Mouse (Mus musculus) liver, embryonic 13.5 days (tissue): ENCODE measurements around the gene Rad51b. TPM values are rescaled to one million over a fixed set of nuclear protein-coding genes. Genes with fewer than 3 reads are reported as not detected.

Source experiments
- ATAC-seq: fragments of 200-750 bp; cut with Nextera tagmentation; 2 replicates; pipeline ENCODE4 v1.8.0; 2017; ENCODE audit warnings: low read depth, mild to moderate bottlenecking, moderate number of reproducible peaks, moderate library complexity
- DNase-seq: peaks from one replicate; pipeline ENCODE4 v3.0.0; 2022
- H3K27ac ChIP-seq: fragments of 300-500 bp; sonication (generic); 2 replicates; pipeline ENCODE4 v1.5.1; 2015; ENCODE audit warnings: moderate library complexity, mild to moderate bottlenecking, inconsistent platforms
- H3K27me3 ChIP-seq: fragments of 300-500 bp; sonication (generic); 2 replicates; pipeline ENCODE4 v1.6.1; 2015; ENCODE audit warnings: mild to moderate bottlenecking, inconsistent platforms
- H3K36me3 ChIP-seq: fragments of 300-500 bp; sonication (generic); 2 replicates; pipeline ENCODE4 v1.6.1; 2015; ENCODE audit warnings: mild to moderate bottlenecking, inconsistent platforms
- H3K4me1 ChIP-seq: fragments of 300-500 bp; sonication (generic); replicated peaks from 2 replicates; pipeline ENCODE4 v1.6.1; 2015; ENCODE audit warnings: inconsistent platforms
- H3K4me2 ChIP-seq: fragments of 300-500 bp; sonication (generic); 2 replicates; pipeline ENCODE4 v1.6.1; 2015; ENCODE audit warnings: inconsistent platforms, mild to moderate bottlenecking, moderate library complexity
- H3K4me3 ChIP-seq: fragments of 300-500 bp; sonication (generic); replicated peaks from 2 replicates; pipeline ENCODE4 v1.5.1; 2015; ENCODE audit warnings: mild to moderate bottlenecking, inconsistent platforms
- H3K9ac ChIP-seq: fragments of 300-500 bp; sonication (generic); 2 replicates; pipeline ENCODE4 v1.6.1; 2015; ENCODE audit warnings: mild to moderate bottlenecking, inconsistent platforms
- H3K9me3 ChIP-seq: fragments of 300-500 bp; sonication (generic); replicated peaks from 2 replicates; pipeline ENCODE4 v1.6.1; 2016; ENCODE audit warnings: inconsistent platforms
- WGBS: fragments of 180-500 bp; shearing (Covaris S2); methylation state at CpG from one replicate; pipeline ENCODE4 v1.1.7; 2015; ENCODE audit not compliant: insufficient replicate concordance; 5-methylcytosine and 5-hydroxymethylcytosine counted together
- polyA plus RNA-seq: library from polyadenylated mRNA; unstranded; fragments of >200 nt; fragmentation: Nextera tagmentation; extraction: Ambion mirVana; gene quantifications from 2 replicates; pipeline ENCODE4 v1.2.1, GENCODE M21; 2015

Gene Rad51b
- polyA plus RNA-seq, 1 experiment from 2014 or later, result 5.5 TPM

DNA sequence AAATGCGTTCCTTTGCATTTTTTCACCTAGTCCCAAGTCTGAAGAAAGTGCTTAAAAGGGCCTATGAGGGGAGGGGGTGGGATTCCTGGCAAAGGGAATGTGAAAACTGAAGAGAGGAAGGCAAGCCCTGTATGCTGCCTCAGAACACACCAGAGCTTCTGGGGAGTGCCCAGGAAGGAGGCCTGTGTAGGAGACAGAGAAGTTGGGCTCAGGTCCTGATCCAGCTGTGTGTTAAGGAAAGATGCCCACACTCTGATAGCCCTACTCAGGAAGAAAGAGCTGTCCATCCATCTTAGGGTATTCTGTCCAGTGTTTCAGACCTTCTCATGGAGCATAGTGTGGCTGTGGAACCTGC, 422.7 kb downstream of the Rad51b start:
- DNase-seq, result no peak
- WGBS, result 73% methylated on average over 1 of the region's 1 CpGs
- H3K27ac ChIP-seq, result no peak overlapping the region
- 0 out of 2 replicates have a peak, but pooled peaks cover 7% of the 10 kb centered on the region for H3K4me1 ChIP-seq
- no peaks in the 10 kb centered on the region for H3K27me3 ChIP-seq
- no peak overlapping the region for H3K4me2 ChIP-seq
- H3K4me3 ChIP-seq, result no peak overlapping the region
- no peak for ATAC-seq
- no peaks in the 10 kb centered on the region for H3K9me3 ChIP-seq
- H3K9ac ChIP-seq, result no peak overlapping the region
- no peaks in the 10 kb centered on the region for H3K36me3 ChIP-seq

DNA sequence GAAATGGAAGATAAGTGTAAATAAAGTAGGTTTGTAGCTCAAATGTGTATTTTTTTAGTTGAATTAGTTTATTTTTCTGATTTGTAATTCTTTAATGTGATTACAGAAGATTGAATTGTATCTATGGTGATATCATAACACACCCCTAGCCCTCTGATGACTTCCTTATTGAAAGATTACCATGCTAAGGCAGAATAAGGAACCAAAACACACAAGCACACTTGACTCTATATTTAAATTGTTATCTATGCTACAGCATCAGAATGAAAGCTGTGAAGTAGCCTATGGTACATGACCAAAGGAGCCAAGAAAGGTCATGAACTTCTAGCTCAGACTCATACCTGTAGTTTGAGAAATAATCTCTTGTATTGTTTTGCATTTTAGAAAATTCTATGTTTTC, 427.8 kb downstream of the Rad51b start:
- no peak overlapping the region for H3K9ac ChIP-seq
- no peaks in the 10 kb centered on the region for H3K4me1 ChIP-seq
- H3K4me3 ChIP-seq, result no peak overlapping the region
- no peak overlapping the region for H3K4me2 ChIP-seq
- H3K27ac ChIP-seq, result no peak overlapping the region
- ATAC-seq (no peak), DNase-seq (no peak)
- no peaks in the 10 kb centered on the region for H3K36me3 ChIP-seq
- H3K27me3 ChIP-seq, result no peaks in the 10 kb centered on the region
- H3K9me3 ChIP-seq, result 0 out of 2 replicates have a peak, but pooled peaks cover 7% of the 10 kb centered on the region

DNA sequence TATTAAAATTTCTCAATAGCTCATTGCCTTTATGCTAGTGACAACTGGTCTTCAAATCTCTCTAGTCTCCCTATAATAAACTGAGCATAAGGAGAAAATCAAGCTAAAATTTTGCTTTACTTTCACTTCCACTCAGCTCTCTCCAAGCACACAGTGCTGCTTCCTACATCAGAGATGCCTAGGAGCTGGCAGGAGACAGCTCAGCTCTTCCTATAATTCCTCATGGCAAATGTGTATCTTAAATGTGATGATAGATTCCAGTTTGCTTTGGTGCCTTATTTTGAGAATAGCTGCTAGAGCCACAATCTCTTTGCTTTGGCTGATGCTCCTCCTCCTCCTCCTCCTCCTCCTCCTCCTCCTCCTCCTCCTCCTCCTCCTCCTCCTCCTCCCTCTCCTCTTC, 428.6 kb downstream of the Rad51b start:
- H3K27me3 ChIP-seq, result no peaks in the 10 kb centered on the region
- H3K36me3 ChIP-seq, result no peaks in the 10 kb centered on the region
- H3K27ac ChIP-seq, result no peak overlapping the region
- H3K4me2 ChIP-seq, result no peak overlapping the region
- no peaks in the 10 kb centered on the region for H3K4me1 ChIP-seq
- DNase-seq (no peak), ATAC-seq (no peak)
- no peak overlapping the region for H3K9ac ChIP-seq
- 0 out of 2 replicates have a peak, but pooled peaks cover 7% of the 10 kb centered on the region for H3K9me3 ChIP-seq
- no peak overlapping the region for H3K4me3 ChIP-seq

DNA sequence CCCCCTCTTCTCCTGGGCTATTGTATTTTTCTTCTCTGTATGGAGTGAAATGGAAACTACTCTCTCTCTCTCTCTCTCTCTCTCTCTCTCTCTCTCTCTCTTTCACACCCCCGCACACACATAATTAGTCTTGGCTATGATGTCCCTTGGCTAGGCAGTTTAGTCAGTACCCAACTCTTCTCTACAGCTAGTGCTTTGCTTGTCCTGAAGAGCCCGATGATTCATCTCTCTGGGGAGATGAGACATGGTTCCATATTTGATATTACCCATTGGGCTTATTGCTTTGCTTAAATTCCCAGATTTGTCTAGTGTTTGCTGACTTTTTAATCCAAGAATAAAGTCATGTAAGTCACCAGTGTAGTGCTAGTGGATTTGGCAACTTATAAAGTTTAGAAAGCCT, 429.0 kb downstream of the Rad51b start:
- ATAC-seq, result no peak
- Histone ChIP-seq H3K9me3 (0 out of 2 replicates have a peak, but pooled peaks cover 7% of the 10 kb centered on the region), H3K9ac (no peak overlapping the region), H3K4me1 (no peaks in the 10 kb centered on the region), H3K27me3 (no peaks in the 10 kb centered on the region), H3K27ac (no peak overlapping the region), H3K4me2 (no peak overlapping the region), H3K36me3 (no peaks in the 10 kb centered on the region), H3K4me3 (no peak overlapping the region)
- DNase-seq, result no peak
- 72% methylated on average over 2 of the region's 2 CpGs for WGBS

DNA sequence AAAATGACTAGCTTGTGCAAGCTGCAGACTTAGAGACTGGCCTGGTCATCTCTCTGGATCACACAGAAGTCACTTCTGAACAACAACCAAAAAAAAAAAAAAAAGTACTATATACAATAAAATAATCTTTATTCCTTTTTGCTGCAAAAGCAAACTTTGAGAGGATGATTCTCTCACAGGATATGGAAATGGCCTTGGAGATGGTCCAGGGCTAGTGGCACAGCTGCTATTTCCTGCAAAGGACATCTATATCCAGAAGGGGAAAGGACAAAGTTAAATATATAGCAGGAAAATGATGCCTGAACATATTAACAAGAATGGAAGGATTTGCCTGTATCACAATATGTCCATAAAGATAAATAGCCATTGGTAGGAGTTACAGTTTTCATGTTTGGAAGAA, 429.9 kb downstream of the Rad51b start:
- Histone ChIP-seq H3K4me1 (no peaks in the 10 kb centered on the region; the same call in 1 of the 2 replicates), H3K4me2 (no peak overlapping the region), H3K36me3 (no peaks in the 10 kb centered on the region), H3K27ac (no peak overlapping the region), H3K27me3 (no peaks in the 10 kb centered on the region), H3K9ac (no peak overlapping the region), H3K9me3 (0 out of 2 replicates have a peak, but pooled peaks cover 7% of the 10 kb centered on the region), H3K4me3 (no peak overlapping the region)
- no peak for ATAC-seq
- no peak for DNase-seq

DNA sequence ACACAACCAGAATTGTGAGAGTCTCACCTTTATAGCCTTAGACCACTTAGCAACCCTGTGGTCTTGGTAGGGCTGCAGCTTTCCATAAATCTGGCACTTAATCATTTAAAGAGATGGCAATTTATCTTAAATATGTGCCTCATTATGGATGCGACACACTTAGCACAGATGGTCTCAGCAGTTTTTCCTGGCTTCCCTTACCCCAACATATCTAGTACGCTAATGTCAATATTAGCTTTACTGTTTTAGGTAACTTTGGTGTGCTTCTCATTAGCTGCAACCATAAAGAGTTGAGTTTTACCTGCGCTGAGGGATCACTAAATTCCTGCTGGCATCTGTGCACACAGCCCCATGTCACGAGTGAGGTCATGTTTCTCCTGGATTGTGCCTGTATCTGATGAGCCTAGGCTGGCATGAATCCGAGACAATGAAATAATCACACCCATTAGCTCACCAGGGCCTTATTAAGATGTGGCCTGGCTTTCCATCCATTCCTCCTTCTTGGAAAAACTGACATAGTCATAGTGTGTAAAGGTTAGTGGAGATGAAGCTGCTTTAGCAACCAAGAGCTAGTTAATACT, 432.9 kb downstream of the Rad51b start:
- Histone ChIP-seq H3K36me3 (no peaks in the 10 kb centered on the region), H3K4me3 (no peak overlapping the region)
- ATAC-seq, result no peak

DNA sequence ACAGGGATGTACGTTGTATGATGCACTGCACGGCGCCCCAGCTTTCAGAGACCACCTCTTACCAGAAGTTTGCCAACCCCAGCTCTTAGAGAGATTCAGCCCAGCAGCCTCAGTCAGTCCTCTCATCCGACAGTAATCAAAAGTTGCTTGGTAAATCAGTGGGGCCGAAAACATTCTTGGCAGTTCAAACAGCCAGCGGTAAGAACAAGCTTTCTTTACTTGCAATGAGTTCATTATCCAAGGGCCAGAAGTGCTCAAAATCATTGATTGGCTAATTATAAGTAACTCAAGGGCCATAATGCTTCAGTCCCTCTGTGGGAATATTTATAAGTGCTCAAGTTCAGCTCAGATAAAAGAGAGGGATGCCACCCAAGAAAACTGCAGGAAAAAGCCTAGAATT, 434.8 kb downstream of the Rad51b start:
- Histone ChIP-seq H3K27ac (no peak overlapping the region), H3K36me3 (no peaks in the 10 kb centered on the region), H3K27me3 (no peaks in the 10 kb centered on the region), H3K4me3 (no peak overlapping the region), H3K9me3 (0 out of 2 replicates have a peak, but pooled peaks cover 7% of the 10 kb centered on the region), H3K9ac (no peak overlapping the region), H3K4me1 (peaks cover 10% of the 10 kb centered on the region), H3K4me2 (no peak overlapping the region)
- DNase-seq (no peak), ATAC-seq (no peak)
- WGBS, result 82% methylated on average over 6 of the region's 6 CpGs

More for the DNA sequence above, 432.9 kb downstream of the Rad51b start:
- Histone ChIP-seq H3K4me1 (peaks cover 10% of the 10 kb centered on the region), H3K9me3 (0 out of 2 replicates have a peak, but pooled peaks cover 7% of the 10 kb centered on the region), H3K4me2 (no peak overlapping the region), H3K27ac (no peak overlapping the region), H3K9ac (no peak overlapping the region), H3K27me3 (no peaks in the 10 kb centered on the region)
- DNase-seq, result no peak
- 68% methylated on average over 5 of the region's 5 CpGs for WGBS

DNA sequence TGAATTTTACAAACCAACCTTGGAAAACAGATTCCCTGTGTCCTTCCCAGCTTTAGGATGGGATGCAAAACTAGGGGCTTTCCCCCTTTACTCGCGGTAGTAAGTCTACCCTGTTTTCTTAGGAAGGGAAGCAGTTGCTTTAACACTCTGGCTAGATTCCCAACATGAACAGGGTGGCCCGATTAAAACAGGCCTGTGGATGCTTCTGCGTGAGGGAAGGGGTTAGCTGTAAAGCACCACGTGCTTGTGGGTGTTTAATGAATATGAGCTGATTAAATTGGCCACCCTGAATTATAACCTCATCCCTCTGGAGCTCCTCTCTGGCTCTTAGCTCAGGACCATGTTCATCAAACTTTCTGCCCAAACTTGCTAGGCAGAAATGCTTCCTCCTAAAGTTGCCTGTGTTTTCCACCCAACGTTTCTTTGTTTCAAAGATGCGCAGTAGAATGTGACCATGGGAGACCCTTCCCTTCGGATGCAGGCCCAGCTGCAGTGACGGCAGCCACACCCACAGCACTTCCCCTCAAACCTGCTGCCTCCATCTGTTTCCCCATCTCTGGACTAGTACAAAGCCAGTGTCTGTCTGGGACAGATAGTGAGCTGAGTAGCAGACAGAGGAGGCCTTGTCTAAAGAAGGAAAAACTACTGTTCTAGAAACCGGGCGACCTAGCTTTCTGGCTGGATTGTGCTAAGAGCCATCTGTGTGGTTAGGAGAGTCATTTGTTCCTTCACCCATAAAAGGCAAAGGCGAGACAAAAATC, 435.5 kb downstream of the Rad51b start:
- peak; percentile 43 for DNase-seq
- H3K27ac ChIP-seq, result no peak overlapping the region
- no peak overlapping the region for H3K4me2 ChIP-seq
- H3K4me3 ChIP-seq, result no peak overlapping the region
- no peaks in the 10 kb centered on the region for H3K27me3 ChIP-seq
- H3K9ac ChIP-seq, result no peak overlapping the region
- WGBS, result 34% methylated on average over 12 of the region's 12 CpGs
- H3K4me1 ChIP-seq, result peaks cover 10% of the 10 kb centered on the region
- no peaks in the 10 kb centered on the region for H3K36me3 ChIP-seq
- H3K9me3 ChIP-seq, result 0 out of 2 replicates have a peak, but pooled peaks cover 7% of the 10 kb centered on the region
- peak; percentile 78 for ATAC-seq

DNA sequence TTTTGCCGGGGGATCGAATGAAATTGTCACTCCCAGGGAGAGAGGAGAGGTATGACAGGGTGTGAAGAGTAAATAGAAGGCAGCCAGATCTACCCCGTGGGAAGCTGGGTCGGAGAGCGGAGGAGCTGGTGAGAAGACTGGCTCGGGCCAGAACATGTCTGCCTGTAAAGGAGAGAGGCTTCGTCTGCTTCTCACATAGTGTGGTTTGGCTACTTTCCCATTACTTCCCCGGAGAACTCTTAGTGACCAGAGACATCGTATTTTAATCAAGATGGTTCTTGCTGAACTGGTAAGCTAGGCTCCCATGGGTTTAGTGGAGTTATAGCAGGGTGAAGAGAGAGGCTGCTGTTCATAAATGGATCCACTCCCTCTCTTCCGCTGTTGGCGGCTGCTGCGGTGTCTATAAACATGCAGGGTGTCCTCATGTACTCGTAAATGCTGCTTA, 438.3 kb downstream of the Rad51b start:
- Histone ChIP-seq H3K4me2 (no peak overlapping the region), H3K27ac (no peak overlapping the region), H3K36me3 (no peaks in the 10 kb centered on the region), H3K4me1 (peaks cover 10% of the 10 kb centered on the region), H3K4me3 (no peak overlapping the region), H3K27me3 (no peaks in the 10 kb centered on the region), H3K9me3 (no peaks in the 10 kb centered on the region), H3K9ac (no peak overlapping the region)
- no peak for ATAC-seq
- 79% methylated on average over 13 of the region's 13 CpGs for WGBS
- no peak for DNase-seq

DNA sequence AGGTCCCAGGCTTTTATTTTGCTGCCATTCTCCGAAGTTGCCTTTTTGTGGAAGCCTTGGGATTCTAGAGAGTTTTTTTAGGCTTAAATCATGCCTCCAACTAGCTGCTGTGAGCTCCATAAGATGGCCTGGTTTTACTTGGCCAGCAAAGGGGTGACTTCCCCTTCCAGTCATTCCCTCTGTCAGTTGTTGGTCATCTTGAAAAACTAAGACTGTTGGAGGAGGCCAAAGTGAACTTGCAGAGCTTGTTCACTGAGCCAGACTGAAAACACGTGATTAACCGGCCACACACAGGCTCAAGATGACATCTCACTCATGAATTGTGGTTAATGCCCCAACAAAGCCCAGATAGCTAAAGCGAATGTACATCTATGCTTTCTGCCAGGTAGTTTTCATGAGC, 438.8 kb downstream of the Rad51b start:
- H3K4me2 ChIP-seq, result no peak overlapping the region
- no peak for ATAC-seq
- no peak overlapping the region for H3K9ac ChIP-seq
- peaks cover 10% of the 10 kb centered on the region for H3K4me1 ChIP-seq
- no peak for DNase-seq
- H3K27me3 ChIP-seq, result no peaks in the 10 kb centered on the region
- no peaks in the 10 kb centered on the region for H3K9me3 ChIP-seq
- no peak overlapping the region for H3K4me3 ChIP-seq
- no peaks in the 10 kb centered on the region for H3K36me3 ChIP-seq
- no peak overlapping the region for H3K27ac ChIP-seq
- 62% methylated on average over 4 of the region's 4 CpGs for WGBS

DNA sequence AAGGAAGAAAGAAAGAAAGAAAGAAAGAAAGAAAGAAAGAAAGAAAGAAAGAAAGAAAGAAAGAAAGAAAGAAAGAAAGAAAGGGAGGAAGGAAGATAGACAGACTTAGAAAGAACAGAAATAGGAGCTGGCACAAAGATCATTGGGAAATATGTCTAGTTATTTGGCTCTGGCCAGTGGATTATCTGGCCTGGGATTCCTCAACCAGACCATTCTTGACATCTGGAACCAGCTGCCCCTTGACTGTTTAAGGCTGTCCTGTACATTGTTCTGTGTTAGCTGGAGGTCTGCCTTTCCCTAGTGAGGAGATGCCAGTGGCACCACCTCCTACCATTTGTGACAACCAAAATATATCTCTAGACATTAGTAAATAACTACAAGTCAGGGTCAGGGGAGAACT, 441.6 kb downstream of the Rad51b start:
- DNase-seq (no peak), ATAC-seq (no peak)
- no peaks in the 10 kb centered on the region for H3K27me3 ChIP-seq
- no peaks in the 10 kb centered on the region; the same call in 1 of the 2 replicates for H3K4me1 ChIP-seq
- no peak overlapping the region for H3K4me3 ChIP-seq
- H3K9ac ChIP-seq, result no peak overlapping the region
- H3K4me2 ChIP-seq, result no peak overlapping the region
- no peak overlapping the region for H3K27ac ChIP-seq
- H3K36me3 ChIP-seq, result no peaks in the 10 kb centered on the region
- H3K9me3 ChIP-seq, result no peaks in the 10 kb centered on the region
